Mouse (Mus musculus) thymus, postnatal 36 days (tissue): ENCODE measurements around the gene Zfp677.
"Not testable (repeated sequence)": the region's sequence is repeated elsewhere in the genome, so short reads cannot be mapped to it uniquely, and the experiment has no call there.

Experiments used
- DNase-seq, 2 experiments: peaks; one replicate each; pipeline ENCODE4 v3.0.0; 2022; ENCODE audit warnings: mixed read lengths in 2 of 2

Zfp677 gene

DNA sequence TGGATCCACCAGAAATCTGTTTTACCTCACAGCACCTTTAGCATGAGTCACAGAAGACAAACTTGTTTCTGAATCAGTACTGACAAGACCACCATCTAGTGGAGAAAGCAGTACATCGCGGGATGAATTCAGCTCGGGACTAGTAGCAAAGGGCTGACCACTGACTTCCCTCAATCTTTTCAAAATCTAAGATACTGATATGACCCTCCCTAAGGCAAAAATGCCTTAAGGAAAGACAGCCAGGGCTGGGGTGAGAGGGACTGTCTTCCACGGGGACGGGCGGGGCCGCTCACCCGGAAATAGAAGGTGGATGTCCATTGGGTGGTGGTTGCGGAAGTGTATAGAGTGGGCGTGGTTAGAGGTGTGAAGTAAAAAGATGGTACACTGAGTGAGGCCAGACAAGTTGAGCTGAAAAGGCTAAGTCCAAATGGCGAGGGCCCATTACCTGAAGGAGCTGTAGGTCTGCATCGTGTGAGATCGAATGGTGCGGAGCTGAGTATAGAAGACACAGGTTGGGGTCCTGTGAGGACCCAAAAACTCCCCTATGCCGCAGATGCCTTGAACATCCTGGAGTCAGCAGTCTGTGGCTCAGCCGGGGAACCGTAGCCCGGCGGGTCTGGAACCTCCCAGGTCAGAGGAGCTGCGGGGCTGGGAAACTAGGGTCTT, at the start of gene Zfp677:
Zfp677 (plus strand) TSS at position 358 of the 666 bp plus-strand sequence.
- DNase-seq: peak; percentile 73 to 77

DNA sequence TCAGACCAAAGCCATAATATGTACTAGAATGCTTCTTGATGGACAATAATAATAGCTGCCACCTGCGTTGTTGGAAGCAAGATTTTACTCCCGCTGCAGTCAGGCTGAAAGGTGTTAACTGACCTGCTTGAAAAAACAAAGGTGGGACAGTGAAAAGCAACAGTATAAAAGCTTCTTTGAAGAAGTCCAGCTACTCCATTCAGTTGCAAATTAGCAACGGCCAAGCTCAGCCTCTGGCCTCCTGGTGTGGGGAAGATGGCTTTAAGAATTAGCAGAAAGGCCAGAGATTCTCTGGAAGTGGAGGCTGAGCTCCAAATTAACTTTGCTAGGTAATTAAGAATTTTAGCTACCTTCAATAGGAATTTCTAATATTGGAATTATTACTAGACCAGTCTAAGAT, 15.5 kb upstream of the Zfp677 start:
- DNase-seq: not testable (repeated sequence)

DNA sequence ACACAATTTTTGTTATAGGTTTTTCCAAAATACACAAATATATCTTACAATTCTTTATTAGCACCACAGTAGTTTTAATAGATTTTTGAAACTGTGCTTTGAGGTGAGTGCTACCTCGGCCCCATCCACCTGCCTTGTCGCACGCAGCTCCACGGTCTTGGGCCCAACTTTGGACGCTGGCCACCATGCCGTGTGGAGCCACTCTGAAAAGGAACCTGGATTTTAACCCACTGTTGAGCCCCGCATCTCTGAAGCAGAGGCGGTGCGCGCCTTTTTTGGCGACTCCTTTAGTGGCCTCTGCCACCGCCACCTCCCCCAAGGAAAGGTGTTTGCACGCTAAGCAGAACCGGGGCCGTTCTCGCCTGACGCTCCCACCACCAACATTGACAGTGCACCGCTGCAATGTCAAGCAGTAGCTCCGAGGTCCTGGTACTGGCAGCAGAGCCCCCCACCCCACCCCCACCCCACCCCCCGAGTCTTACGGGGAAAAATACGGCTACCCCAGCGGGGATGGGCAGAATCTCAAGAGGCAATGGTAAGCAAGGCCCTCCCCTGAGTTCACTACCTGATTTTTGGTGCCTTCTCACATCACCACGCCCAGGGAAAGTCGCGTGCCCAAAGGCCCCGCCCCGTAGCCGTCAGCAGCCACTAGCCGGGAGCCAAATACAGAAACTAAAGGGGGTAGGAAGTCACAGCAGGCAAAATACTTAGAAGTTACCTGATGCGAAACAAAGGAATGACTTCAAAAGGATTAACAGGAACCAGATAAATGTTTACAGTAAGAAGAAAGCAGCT, 13.4 kb upstream of the Zfp677 start:
- peak; percentile 47 to 50 for DNase-seq

DNA sequence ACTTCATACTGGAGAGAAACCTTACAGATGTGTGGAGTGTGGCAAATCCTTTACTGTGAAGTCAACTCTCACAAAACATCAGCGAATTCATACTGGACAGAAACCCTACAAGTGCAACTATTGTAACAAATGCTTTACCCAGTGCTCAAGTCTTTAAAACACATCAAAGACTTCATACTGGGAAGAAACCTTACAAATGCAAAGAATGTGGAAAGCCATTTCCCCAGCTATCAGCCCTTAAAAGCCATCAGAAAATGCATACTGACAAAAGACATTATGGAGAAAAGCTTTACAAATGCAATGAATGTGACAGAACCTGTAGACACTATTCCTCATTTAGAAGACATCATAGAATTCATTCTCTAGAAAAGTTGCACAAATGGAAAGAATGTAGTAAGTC, 8.2 kb upstream of the Zfp677 start:
- no peak for DNase-seq

DNA sequence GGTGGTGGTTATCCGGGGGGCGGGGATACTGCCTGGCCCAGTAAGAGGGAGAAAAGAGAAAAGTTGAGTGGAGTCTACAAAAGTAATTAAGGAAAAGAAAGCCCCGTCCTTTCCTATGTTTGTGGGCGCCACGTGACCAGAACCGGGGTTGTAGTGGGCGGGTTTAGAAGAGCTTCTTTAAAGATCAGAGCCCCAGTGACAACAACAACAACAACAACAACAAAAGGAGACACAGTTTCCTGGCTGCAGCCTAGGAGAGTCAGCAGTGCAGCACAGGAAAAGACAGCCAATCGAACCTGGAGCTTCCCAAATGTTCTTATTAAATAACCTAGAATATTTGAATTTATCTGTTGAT, 486 bp downstream of the Zfp677 start:
- DNase-seq: no peak

DNA sequence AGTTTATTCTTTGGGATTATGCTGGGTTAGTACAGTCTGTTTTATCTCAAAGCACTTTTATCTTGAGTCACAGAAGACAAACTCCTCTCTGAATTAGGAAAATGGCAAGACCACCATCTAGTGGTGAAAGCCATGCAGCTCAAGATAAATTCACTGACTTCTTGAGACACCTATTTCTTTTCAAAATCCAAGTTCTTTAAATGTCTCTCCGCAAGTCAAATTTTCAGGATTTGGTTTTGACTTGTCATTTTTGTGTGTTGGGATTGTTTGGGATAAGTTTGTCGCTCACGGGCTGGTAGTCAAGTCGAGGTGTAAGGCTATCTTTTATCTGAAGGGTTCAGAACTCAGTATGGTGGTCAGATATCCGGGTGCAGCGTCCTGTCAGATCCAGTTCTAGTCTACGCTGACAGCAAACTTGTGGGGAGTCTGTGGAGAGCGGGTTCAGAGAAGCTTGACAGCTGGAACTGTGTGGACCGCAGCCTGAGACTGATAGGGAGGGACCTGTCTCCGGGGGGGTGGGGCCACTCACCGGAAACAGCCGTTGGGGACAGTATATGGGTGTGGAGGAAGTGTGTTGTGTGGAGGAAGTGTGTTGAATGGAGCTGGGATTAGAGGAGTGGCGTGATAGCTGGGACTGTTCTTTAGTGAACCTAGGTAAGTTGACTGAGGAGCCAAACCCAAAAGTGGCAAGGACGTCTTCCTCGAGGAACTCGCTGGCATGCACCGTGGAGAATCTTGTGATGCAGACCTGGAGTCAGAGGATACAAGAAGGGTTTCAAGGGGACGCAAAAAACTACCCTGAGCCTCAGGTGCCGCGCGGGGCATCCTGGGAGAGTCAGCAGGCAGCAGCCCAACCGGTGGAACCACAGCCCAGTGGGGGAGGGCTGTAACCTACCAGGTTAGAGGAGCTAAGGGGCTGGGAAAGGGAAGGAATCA, 39.4 kb downstream of the Zfp677 start, which contains the start of gene Zfp54:
Zfp54 (plus strand) TSS at position 564 of the 936 bp plus-strand sequence.
- peak; percentile 80 to 83 for DNase-seq

DNA sequence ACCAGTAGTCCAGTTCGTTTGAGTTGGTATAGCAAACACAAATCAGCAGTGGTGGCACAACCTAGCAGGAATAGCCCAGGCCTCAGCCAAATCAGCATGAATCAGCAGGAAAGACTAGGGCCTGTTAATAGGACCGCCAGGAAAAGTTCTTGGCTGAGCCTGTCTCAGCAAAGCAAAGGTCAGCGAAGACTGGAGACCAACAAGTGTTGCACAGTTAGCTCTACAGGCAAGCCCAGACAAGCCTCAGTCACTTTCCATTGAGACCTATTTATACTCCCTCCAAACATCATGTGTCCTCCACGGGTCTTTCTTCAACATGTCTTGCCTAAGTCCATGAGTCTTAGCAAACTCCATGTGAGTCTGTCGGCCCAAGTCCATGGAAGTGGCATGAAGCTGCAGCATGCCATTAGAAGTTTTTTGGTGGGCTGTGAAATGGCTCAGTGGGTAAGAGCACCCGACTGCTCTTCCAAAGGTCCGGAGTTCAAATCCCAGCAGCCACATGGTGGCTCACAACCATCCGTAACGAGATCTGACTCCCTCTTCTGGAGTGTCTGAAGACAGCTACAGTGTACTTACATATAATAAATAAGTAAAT, 55.4 kb downstream of the Zfp677 start:
- DNase-seq: not testable (repeated sequence)
